Mouse (Mus musculus): ENCODE results near the gene Gm7271.
A peak's percentile ranks its signal among the peaks of the same experiment; 100 is the strongest.

The Gm7271 gene

GRCm38 (mm10) chr5:76483811-76484210, at the start of gene Gm7271:
Gm7271 (plus strand) TSS chr5:76484040.
- no peak for DNase-seq

GRCm38 (mm10) chr5:76437100-76437499, 46.7 kb upstream of the Gm7271 start:
- no peak for DNase-seq

GRCm38 (mm10) chr5:76437696-76438095, 46.1 kb upstream of the Gm7271 start:
- no peak for DNase-seq

DNA sequence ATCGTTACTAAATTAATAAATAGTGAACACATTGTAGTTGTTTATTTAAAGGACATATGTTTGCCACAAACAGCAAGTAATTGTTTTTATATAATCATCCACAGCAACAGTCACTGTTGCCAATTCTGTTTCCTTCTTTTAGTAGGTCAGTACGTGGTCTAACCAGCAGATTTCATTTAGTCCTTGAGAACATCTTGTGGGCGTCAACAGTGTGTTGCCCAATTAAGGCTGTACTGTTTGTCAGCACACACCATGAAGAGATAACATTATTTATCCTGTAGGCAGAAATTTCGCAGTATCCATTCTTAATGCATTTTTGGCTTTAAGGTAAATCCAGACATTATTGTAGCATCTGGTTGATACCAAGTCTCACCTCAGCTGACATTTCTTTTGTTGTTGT, 42.4 kb upstream of the Gm7271 start:
- DNase-seq: no peak

- no peak for DNase-seq
Observed at GRCm38 (mm10) chr5:76474931-76475330, 8.9 kb upstream of the Gm7271 start.

- no peak for DNase-seq
Observed at GRCm38 (mm10) chr5:76476873-76477272, 7.0 kb upstream of the Gm7271 start.

DNA sequence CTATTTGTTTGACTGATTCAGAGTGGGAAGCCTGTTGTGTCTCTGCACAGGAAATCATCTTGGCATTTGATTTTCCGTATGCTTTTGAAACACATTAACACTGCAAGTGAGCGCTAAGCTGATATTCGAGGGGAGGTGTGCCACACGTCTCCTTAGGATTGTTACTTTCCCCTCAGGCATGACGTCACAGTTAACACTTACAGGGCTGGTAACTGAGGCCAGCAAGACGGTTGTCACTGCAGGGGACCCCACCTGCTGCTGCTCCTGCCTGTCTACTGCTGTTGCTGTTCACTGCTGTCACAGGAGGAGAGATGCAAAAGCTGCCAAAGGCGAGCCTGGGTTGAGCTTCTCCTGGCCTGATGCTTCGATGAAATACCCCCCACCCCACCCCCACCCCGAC, 6.1 kb upstream of the Gm7271 start:
- DNase-seq: no peak

DNA sequence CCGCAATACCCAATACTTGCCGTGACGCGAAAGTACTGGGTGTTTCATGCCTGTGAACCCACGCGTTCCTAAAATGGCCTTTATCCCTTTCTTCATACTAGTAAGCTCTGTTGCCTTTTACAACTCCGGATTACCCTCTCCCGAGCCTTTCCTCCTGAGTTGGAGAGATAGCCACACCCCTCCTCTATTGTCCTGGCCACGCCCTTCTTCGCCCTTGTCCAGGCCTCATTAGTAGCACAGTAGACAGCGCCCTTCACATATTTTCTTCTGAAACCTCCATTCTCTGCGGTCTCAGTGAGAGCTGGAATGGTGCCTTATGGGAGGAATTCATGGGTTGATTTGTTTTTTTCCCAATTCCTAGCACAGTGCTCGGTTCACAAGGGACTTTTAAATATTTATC, 11.3 kb downstream of the Gm7271 start:
- DNase-seq: no peak

DNA sequence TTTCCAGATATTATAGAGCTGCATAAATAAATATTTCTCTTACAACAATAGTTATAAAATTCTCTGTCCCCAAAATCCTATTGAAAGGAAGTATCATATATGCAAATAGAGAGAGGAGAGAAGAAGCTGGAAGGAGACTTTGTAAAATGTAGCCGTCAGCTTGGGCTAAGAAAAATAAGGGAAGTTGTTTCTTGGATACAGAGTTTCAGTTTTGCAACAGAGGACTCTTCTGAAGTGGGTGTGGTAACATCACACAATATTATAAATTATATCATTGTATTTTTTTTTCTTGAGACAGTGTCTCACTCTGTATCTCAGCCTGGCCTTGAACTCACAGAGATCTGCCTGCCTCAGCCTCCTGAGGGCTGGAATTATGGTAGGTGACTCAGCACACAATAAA, 38.6 kb downstream of the Gm7271 start:
- DNase-seq: no peak

DNA sequence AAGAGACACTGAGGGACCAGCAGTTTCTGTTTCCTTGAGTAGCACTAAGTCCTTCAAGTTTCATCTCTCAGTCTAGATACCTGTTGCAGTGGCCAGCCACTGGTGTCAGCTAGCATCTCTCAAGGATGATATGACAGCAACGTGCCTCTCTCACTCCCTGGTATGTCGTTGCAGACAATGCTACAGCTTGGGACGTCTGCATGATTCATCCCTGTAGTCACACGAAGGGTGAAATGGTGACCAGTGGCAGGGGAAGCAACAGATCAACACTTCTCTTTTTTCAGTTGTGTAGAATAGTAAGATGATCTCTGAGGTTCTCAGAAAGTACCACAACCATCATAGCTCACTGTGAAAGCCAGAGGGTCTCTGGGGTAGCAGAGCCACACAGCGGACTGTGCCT, 40.8 kb downstream of the Gm7271 start:
- no peak for DNase-seq

DNA sequence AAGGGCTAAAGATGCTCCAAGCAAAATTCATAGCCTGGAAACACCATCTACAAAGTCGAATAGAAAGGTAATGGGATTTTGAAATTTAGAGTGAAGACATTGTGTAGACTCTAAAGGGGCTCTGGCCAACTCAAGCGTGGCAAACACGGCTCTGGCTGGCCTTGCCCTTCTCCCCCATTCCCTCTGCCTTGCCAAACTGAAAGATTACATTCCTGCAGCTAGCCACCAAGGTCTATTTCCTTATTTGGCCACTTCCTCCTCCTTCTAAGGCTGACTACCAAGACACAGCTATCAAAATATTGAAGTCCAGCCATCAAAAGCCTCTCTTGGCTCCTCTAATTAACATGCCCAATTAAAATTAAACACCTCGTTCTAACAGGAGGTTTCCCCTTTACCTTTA, 41.2 kb downstream of the Gm7271 start:
- DNase-seq: no peak

DNA sequence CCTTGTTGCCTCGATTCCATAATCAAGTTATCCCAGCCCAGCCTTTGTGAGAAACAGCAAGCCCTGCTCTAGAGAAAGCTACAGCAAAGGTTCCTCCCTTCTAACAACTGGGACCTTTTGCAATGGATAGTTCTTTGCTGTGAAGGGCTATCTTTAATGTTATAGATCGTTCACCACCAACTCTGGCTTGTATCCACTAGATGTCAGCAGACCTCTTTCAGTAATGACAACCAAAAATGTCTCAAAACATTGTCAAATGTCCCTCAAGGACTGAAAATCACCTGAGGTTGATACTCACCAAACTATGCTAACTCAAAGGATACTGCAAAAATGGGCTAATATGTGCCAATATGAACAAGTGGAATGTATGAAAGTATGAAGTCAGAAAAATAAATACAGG, 42.0 kb downstream of the Gm7271 start:
- DNase-seq: no peak

GRCm38 (mm10) chr5:76529040-76529703, 45.3 kb downstream of the Gm7271 start, which contains the start of gene Exoc1:
Exoc1 (plus strand) TSS chr5:76529311.
- peak; percentile 89 to 92 for DNase-seq

DNA sequence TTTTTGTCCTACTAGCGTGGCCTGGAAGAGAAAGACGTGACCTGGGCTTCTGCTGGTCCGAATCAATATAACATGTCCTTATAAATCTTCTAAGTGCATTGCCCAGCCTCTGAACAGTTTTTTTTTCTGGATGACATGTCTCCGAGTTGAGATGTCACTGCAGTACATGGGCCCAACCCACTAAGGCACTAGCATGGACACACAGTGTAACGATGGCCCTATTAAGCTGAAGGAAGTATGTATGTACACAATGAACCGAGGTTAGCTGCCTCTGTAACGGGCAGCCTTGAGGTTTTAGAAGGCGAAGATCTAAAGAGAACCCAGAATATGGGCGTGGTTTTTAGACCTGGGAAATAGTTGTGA, 45.8 kb downstream of the Gm7271 start:
- DNase-seq: no peak

DNA sequence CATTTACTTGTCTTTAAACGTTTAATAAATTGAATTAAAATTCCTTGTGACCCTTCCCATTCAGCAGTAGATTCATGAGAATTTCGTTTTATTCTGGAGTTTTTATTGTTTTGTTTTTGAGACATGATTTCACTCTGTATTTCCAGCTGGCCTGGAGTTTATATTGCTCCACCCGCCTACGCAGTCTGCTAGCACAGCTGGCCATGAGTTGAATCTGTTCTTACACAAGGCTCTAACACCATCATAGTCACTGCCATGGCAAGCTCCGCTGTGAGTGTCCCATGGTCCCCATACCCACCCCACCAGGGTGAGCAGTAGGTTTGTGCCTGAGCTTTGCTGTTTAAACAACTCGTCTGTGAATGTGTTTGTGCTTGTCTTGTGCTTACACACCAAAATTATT, 49.3 kb downstream of the Gm7271 start:
- DNase-seq: no peak

DNA sequence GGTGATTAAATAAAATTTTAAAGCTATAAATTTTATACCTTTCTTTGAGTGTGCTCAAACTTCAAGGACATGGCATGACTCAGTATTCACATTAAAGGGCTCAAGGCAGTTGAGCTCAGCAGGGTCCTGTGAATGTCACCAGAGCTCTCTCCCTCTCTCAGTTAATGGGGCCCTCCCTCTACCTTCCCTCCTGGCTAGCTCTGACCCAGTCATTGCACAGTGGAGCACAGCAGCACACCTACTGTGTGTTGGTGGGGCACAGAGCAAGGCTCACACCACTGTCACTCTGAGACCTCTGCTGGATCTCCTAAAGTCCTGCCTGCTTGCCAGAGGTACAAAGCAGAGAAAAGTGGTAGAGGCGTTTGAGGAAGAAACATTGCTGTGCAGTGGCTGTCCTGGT, 52.4 kb downstream of the Gm7271 start:
- DNase-seq: no peak

DNA sequence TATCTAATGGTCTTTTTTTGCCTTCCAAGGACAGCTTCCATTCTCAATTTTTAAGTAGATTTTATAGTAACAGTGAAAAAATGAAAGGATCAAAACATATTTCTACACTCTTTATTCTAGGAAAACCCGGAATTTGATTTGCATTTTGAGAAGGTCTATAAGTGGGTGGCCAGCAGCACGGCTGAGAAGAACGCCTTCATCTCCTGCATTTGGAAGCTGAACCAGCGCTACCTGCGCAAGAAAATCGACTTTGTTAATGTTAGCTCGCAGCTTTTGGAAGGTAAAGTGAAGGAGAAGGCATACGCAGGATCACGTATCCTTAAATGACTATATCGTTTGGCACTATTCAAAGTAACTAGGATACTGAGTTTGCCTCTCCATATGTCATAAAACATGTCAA, 53.7 kb downstream of the Gm7271 start:
- DNase-seq: no peak

DNA sequence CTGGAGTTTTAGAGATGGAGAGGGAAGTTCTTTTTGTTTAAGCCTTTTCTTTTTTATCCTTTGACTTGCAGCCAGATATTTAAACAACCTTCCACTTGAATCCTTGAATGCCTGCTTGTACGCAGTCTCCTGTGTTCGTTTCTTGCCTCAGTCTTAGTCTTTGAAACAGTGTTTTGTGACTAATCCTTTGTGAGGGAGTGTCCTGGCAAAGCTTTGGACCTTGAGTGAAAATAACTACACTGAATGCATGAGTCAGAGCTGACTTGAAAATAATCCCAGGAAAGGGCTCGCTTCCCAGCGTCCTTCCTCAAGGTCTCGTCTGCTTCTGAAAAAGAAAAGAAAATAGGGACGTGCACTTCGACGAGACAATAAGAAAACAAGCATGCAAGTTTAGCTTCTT, 56.3 kb downstream of the Gm7271 start:
- no peak for DNase-seq

DNA sequence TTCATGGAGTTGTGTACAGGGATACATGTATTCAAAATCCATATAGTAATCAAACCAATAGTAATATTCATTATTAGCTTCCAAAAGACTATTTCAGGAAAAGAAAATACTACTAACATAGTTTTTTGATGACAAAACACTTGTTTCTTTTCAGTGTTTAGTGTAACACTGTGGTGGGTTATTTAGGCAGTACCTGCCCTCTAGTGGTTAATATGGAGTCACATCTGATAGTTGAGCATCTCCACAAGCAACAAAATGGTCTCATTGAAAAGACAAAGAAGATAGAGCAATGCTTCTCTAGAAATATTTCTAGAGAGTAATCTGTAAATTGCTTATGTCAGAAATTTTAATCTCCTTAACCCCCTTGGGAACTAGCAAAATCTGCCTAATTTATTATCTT, 57.0 kb downstream of the Gm7271 start:
- DNase-seq: no peak

GRCm38 (mm10) chr5:76543200-76543599, 59.4 kb downstream of the Gm7271 start:
- peak in 1 of 2 experiments; percentile 6 for DNase-seq

- no peak for DNase-seq
Observed at GRCm38 (mm10) chr5:76550426-76550825, 66.6 kb downstream of the Gm7271 start.

DNA sequence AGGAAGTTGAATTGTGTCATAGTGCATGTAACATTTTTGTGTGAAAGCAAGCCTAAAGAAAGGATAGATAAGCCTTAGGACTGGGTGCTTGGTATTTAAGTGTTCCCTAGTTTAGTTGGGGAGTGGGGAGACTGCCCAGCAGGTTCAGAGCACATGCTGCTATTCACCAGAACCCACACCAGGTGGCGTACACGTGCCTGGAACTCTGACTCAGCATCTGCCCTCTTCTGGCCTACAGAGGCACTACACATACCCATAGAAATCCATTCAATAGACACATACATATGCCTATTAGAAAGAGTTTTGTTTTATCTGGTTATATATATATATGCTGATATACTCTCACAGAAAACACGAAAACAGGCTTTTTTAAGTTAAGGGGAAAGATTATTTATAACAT, 81.5 kb downstream of the Gm7271 start:
- DNase-seq: peak; percentile 68 to 70

Data from thymus, postnatal 36 days (tissue).